Mouse (Mus musculus) bone marrow, adult 2 months (tissue): ENCODE measurements at regions not wholly inside any gene's neighbourhood (a gene's known extent, or its start where the extent isn't known, plus 50 kb on each side); places are given as distances from the start of the nearest gene placed in this dataset.

Experiments
- CTCF ChIP-seq: fragments of 200-500 bp; IDR thresholded peaks from 2 replicates; pipeline ENCODE4 v1.5.1; 2011; ENCODE audit warnings: low read length, control low read depth; ENCODE audit not compliant: control insufficient read depth, insufficient read depth
- POLR2A ChIP-seq: fragments of 200-500 bp; IDR thresholded peaks from 2 replicates; pipeline ENCODE4 v1.6.1; 2011; ENCODE audit warnings: low read depth, mild to moderate bottlenecking, control low read depth, low read length, borderline replicate concordance; ENCODE audit not compliant: control insufficient read depth

GRCm38 (mm10) chr12:92353386-92354257 is 504.7 kb upstream of the Sel1l start:
- TF ChIP-seq CTCF (no peak), POLR2A (no peak)
